Mouse (Mus musculus) bone marrow, adult 2 months (tissue): ENCODE results near the gene Emc1.

Experiments used
- CTCF ChIP-seq: fragments of 200-500 bp; IDR thresholded peaks from 2 replicates; pipeline ENCODE4 v1.5.1; 2011; ENCODE audit warnings: low read length, control low read depth; ENCODE audit not compliant: control insufficient read depth, insufficient read depth
- POLR2A ChIP-seq: fragments of 200-500 bp; IDR thresholded peaks from 2 replicates; pipeline ENCODE4 v1.6.1; 2011; ENCODE audit warnings: low read depth, mild to moderate bottlenecking, control low read depth, low read length, borderline replicate concordance; ENCODE audit not compliant: control insufficient read depth

DNA sequence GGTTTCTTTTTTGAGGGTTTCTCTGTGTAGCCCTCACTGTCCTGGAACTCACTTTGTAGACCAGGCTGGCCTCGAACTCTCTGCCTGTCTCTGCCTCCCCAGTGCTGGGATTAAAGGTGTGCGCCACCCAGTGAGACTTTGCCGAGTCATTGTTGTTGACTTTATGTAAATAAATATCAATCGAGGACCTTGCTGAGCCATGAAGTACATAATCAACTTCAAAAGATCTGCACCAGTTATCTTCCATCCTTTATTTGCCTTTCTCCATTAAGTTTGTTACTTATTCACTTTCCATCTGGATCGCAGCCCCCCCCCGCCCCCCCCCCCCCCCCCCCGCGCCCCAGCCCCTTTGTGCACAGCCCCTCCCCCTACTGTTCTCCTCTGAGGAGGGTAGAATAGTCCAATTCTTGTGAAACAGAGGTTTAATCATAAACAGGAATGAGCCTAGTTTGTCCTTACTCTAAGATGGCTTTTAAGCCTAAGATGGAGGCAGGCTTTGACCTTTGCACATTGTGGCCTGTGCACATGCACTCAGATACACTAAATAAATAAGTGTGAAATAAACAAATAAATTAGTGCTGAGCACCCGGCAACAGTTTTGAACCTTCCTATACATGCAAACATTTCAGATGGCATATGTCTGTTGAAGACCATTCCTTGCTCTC, 17.6 kb upstream of the Emc1 start:
- TF ChIP-seq CTCF (no peak), POLR2A (no peak)
